Mouse (Mus musculus): ENCODE data around the gene Gemin8.

Gene Gemin8

GRCm38 (mm10) chrX:166169892-166170799 lies at the start of gene Gemin8:
TSS of gene Gemin8 (plus strand) at chrX:166170454.
- DNase-seq, result peak; percentile 92 to 97

DNA sequence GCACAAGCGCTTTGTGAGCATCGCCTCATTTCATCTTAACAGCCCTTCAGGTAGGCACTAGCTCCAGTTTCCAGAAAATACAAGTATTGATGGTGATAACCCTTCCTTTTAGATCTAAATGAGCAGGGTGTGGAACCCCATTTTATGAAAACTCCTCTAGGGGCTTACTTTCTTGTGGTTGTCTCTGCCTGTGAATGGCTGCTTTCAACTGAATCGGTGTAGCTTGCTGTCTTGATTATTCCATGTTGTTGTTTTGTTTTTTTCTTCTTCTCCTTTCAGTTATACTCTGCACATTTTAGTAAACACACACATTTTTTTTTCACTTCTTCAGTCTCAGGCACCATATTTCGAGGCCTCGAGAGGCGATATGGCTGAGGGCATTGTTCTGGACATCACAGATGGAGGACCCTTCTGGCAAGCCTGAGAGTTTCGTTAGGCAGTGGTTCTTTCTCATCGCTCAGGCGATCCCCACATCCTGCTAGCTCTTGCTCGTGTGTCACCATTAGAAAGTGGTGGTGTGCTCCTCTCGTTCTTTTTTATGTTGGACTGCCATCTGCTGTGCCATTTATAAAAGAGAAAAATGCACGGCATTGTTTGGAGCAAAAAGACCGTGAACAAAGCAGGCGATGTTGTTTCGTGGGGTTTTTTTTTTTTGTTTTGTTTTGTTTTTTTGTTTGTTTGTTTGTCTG lies 23.0 kb upstream of the Gemin8 start:
- DNase-seq, result peak in 1 of 2 experiments; percentile 7

DNA sequence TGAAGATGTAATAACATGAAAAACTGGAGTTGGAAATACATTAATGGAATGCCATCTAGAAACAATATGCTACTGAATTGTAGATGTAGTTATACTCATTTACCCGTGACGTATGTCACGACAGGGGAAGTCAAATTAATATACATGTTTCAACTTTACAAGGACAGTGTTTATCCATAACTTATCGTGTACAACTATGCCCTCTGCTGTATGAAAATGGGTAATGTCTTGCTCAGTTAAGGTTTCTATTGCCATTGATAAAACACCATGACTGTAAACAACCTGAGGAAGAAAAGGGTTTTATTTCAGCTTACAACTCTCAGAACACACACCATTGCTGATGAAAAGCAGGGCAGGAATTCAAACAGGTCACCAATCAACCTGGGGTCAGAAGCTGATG lies 7.5 kb upstream of the Gemin8 start:
- no peak for DNase-seq

GRCm38 (mm10) chrX:166167307-166167706 lies 2.9 kb upstream of the Gemin8 start:
- peak; percentile 22 to 54 for DNase-seq

- no peak for DNase-seq
Measured at GRCm38 (mm10) chrX:166167923-166168322, 2.3 kb upstream of the Gemin8 start.

GRCm38 (mm10) chrX:166170800-166171738 lies 815 bp downstream of the Gemin8 start:
- DNase-seq, result no peak

- DNase-seq, result peak in 1 of 2 experiments; percentile 3
Measured at GRCm38 (mm10) chrX:166172041-166172440, 1.8 kb downstream of the Gemin8 start.

- peak; percentile 11 to 17 for DNase-seq
Measured at GRCm38 (mm10) chrX:166172661-166173060, 2.4 kb downstream of the Gemin8 start.

DNA sequence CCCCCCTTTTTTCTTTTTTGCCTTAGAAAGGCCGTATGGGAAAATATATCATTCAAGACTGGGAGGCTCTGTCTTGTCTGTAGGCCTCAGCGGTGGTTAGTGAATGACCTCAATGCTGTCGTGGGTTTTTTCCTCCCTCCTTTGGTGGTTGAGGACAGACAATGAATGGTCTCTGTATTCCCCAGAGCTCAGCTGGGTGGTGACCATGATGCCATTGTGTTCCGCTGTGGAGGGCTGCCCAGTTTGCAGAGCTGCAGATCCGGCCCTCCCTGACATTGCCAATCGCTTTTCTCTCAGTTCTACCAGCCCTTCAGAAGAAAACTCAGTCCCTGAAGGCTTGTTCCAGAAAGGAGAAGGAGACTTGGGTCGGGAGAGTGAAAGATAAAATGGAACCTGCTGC lies 3.5 kb downstream of the Gemin8 start:
- DNase-seq, result peak; percentile 21 to 23

GRCm38 (mm10) chrX:166177929-166178328 lies 7.7 kb downstream of the Gemin8 start:
- DNase-seq, result no peak

DNA sequence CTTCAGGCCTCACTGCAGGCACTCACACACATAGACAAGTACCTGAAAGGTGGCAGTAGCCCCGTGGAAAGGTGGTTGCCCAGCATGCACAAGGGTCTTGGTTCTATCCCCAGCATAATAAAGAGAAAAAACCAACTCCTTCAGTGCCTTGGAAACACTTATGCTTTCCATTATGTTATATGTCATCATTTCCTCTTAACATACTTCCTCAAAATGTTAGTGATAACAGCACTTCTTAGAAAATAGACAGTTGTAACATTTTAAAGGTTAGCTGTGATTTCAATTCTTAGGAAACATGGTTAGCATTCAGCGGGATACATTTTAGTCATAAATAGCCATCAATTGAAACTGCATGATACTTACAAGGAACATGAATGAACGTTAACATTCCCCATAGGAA lies 12.8 kb downstream of the Gemin8 start:
- DNase-seq, result no peak

- no peak for DNase-seq
Measured at GRCm38 (mm10) chrX:166185327-166185913, 15.2 kb downstream of the Gemin8 start.

DNA sequence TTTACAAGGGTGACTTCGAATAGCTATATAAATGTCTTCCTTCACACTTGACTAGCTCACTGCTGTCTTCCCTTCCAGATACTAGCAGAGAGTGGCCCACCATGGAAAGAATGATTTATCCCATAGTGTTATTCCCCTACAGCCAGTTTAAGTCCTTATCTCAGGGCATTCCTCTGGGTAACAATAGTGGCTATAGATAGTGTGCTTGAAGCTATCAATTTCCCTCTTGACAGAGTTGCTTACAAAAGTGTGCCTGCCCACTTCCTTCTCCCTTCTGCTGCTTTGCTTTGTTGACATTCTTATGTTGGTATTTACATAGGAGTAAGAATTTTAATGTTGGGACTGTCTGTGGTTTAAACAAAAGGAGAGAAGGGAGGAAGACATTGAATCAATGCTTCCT lies 17.5 kb downstream of the Gemin8 start:
- no peak for DNase-seq

GRCm38 (mm10) chrX:166196327-166196726 lies 26.1 kb downstream of the Gemin8 start:
- DNase-seq, result no peak

DNA sequence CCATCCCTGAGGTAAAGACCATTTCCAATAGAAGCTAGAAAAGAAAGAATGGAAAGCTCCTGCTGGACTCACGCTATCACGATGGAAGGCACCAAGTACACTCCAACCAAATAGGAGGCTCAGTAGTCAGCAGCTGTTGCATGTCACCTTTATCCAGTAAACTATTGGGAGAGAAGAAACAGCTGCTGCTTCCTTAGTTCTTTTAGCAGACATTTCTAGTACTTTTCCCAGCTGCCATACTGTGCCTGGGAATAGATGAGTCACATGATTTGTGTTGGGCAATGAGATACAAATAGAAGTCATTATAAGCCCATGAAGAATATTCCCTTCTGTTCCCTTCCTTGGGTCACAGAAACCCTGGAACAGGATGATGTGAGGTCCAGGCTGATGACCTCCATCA lies 28.0 kb downstream of the Gemin8 start:
- no peak for DNase-seq

DNA sequence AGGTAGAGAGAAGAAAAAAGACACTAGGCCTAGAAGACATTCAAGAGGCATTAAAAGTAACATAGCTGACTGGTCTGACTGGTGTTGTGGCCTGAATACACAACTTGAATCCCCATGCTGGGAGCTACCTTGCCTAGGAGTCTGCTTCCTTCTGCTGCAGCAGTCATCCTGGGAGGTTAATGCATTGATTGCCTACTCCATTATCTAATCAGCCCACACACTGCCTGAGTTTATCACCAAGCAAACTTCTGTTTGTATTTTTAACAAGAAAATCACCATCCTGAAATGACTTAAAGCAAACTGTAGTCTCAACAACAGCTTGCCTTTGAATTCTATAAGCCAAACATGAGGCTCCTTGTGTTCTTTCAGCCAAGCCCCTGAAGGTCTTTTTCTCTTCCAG lies 29.6 kb downstream of the Gemin8 start:
- DNase-seq, result no peak

DNA sequence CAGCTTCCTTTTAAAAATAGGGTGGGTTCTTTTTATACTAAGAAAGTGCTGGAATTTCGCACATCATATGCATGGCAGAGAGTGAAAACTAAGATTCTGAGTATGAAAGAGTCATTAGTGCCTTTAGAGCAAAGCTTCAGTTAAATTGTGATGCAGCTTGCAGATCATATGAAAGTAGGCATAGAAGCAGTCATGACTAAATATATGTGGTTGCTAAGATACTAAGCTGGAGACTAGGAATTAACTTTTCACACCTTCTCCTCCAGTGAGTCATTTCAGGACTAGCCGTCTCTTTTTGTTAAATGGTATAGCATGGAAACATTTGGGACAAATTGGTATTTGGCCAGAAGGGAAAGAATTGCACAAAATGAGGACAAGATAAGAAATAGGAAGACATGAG lies 44.3 kb downstream of the Gemin8 start:
- no peak for DNase-seq

DNA sequence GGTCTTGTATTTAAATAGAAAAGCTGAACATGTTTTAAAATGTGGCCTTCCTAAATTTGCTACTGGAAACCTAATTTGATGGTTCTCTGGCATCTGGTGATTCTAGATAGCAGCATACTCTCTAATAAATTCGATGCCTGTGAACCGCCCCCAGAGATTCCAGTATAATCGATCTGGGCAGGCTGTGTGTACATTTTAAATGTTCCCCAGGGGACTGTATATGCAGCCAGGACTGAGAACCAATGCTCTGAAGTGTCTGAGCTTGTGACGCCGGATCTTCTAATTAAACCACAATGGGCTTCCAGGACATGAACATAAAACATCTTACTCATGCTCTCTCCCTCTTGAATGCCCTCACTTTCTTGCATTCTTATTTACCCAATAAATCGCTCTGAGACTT lies 46.0 kb downstream of the Gemin8 start:
- no peak for DNase-seq

DNA sequence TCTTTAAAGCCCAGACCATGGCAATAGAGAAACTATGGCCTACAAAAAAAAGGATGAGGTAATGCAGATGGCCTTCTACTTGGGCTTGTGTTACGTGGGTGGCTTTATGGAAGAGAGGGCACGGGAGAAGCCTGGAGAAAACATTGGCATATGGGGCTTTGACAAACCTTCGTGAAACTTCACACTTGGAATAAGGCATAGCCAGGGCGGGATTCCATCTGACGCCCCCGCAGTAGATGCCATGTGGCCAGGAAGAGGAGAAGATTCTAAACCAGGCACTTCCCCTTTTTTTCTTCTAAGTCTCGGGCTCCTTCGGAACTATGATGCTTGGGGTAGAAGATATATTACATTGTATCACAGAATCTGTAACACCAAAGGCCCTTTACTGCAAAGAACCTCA lies 46.5 kb downstream of the Gemin8 start:
- DNase-seq, result no peak

GRCm38 (mm10) chrX:166219331-166219730 lies 49.1 kb downstream of the Gemin8 start:
- no peak for DNase-seq

- DNase-seq, result no peak
Measured at GRCm38 (mm10) chrX:166226856-166227255, 56.6 kb downstream of the Gemin8 start.

DNA sequence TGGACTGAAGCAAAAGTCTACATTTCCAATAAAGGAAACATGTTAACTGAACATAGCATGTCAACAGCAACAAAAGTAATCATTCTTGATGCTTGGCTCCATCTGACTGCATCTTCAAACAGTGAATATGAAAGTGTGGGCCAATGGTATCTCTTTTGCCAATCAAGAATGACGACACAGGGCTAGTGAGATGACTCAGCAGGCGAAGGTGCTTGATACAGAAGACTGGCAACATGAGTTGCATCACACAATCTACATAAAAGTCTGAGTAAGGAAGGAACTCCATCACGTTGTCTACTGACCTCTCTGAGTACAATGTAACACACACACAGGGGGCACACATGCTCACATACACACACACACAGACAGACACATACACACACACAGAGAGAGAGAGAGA lies 59.5 kb downstream of the Gemin8 start:
- DNase-seq, result no peak

Measured in cerebellum, adult 18-20 months (tissue).